In genomic region chr9:20652260-20652658, GRCm38 (mm10) we compare ENCODE assay signal across 8 mouse cellular contexts. TPM values are rescaled to one million over a fixed set of nuclear protein-coding genes. Genes with fewer than 3 reads are reported as not detected.
DNase-seq lines count a peak whose midpoint lies in the region; ATAC-seq and TF ChIP-seq lines count a peak whose summit lies in the region.

No protein-coding gene starts in this region.

- H3K4me1 ChIP-seq in kidney, embryonic 14.5 days (ENCODE audit: control insufficient read depth, insufficient read depth, low read length) = peaks cover 18% of the 10 kb centered on the region
- peaks cover 10% of the 10 kb centered on the region; the same call in 1 of the 2 replicates for H3K4me1 ChIP-seq in bone marrow macrophage, adult 2 months (ENCODE audit: control insufficient read depth, insufficient read depth, low read length)
- H3K4me1 ChIP-seq in hindbrain, embryonic 14.5 days (replicated peaks; ENCODE audit: control insufficient read depth, insufficient read depth, low read length) = peaks cover 21% of the 10 kb centered on the region
- peaks cover 17% of the 10 kb centered on the region for H3K4me1 ChIP-seq in midbrain, embryonic 14.5 days (ENCODE audit: control insufficient read depth, insufficient read depth, low read length)

- TF ChIP-seq POLR2A in bone marrow macrophage, adult 2 months (IDR thresholded peaks at IDR 0.05; ENCODE audit: borderline replicate concordance, low read depth, low read length) = no peak

- under 1% methylated on average over 25 of the region's 25 CpGs for WGBS in kidney, embryonic 14.5 days
- under 1% methylated on average over 25 of the region's 25 CpGs for WGBS in hindbrain, embryonic 14.5 days
- WGBS in midbrain, embryonic 14.5 days = 0% methylated on average over 25 of the region's 25 CpGs

- H3K36me3 ChIP-seq in kidney, embryonic 14.5 days (ENCODE audit: control insufficient read depth, insufficient read depth, low read length) = peaks cover 48% of the 10 kb centered on the region
- peaks cover 47% of the 10 kb centered on the region for H3K36me3 ChIP-seq in hindbrain, embryonic 14.5 days (replicated peaks; ENCODE audit: control insufficient read depth, insufficient read depth)
- peaks cover 59% of the 10 kb centered on the region for H3K36me3 ChIP-seq in midbrain, embryonic 14.5 days (ENCODE audit: control insufficient read depth, insufficient read depth, low read length)

- no peaks in the 10 kb centered on the region for H3K9me3 ChIP-seq in kidney, embryonic 14.5 days (ENCODE audit: control insufficient read depth, low read length)
- H3K9me3 ChIP-seq in hindbrain, embryonic 14.5 days (ENCODE audit: control insufficient read depth, low read length) = no peaks in the 10 kb centered on the region
- H3K9me3 ChIP-seq in midbrain, embryonic 14.5 days (ENCODE audit: control insufficient read depth, low read length) = no peaks in the 10 kb centered on the region

- no peak overlapping the region for H3K27ac ChIP-seq in kidney, embryonic 14.5 days (ENCODE audit: low read depth, low read length)
- H3K27ac ChIP-seq in bone marrow macrophage, adult 2 months (ENCODE audit: insufficient read depth, low read depth, low read length) = peak overlapping the region; percentile 4; the same call in 1 of the 2 replicates
- peak overlapping the region; percentile 69; the same call in 1 of the 2 replicates for H3K27ac ChIP-seq in hindbrain, embryonic 14.5 days
- no peak overlapping the region; the same call in 1 of the 2 replicates for H3K27ac ChIP-seq in midbrain, embryonic 14.5 days (replicated peaks; ENCODE audit: low read depth, low read length)

- peak overlapping the region; percentile 53 for H3K4me2 ChIP-seq in kidney, embryonic 14.5 days (replicated peaks; ENCODE audit: low read depth, low read length)
- peak overlapping the region; percentile 76 for H3K4me2 ChIP-seq in hindbrain, embryonic 14.5 days (replicated peaks)
- H3K4me2 ChIP-seq in midbrain, embryonic 14.5 days (ENCODE audit: low read length) = peak overlapping the region; percentile 75

- peak overlapping the region; percentile 75 for H3K4me3 ChIP-seq in kidney, embryonic 14.5 days (ENCODE audit: low read length)
- H3K4me3 ChIP-seq in bone marrow macrophage, adult 2 months (ENCODE audit: insufficient read depth, low read length) = peak overlapping the region; percentile 99
- H3K4me3 ChIP-seq in hindbrain, embryonic 14.5 days (replicated peaks; ENCODE audit: low read length) = peak overlapping the region; percentile 97
- peak overlapping the region; percentile 96 for H3K4me3 ChIP-seq in midbrain, embryonic 14.5 days (replicated peaks; ENCODE audit: low read depth, low read length)

- peak; percentile 33 for ATAC-seq in kidney, embryonic 14.5 days (ENCODE audit: low FRiP score, low TSS enrichment)
- ATAC-seq in hindbrain, embryonic 14.5 days (ENCODE audit: low FRiP score) = no peak; the same call in 1 of the 2 replicates
- ATAC-seq in midbrain, embryonic 14.5 days (ENCODE audit: low FRiP score, low TSS enrichment) = peak; percentile 11; the same call in 1 of the 2 replicates
- no peak for ATAC-seq in inflammation-experienced regulatory T-cells, adult 6 months

- H3K27me3 ChIP-seq in kidney, embryonic 14.5 days (ENCODE audit: control insufficient read depth, insufficient read depth, low read length) = no peaks in the 10 kb centered on the region
- no peaks in the 10 kb centered on the region for H3K27me3 ChIP-seq in hindbrain, embryonic 14.5 days (ENCODE audit: control insufficient read depth, insufficient read depth, low read length)
- H3K27me3 ChIP-seq in midbrain, embryonic 14.5 days (ENCODE audit: control insufficient read depth, insufficient read depth, low read length) = no peaks in the 10 kb centered on the region

- DNase-seq in kidney, postnatal 4 days = no peak
- no peak for DNase-seq in hindbrain, embryonic 14.5 days (ENCODE audit: low spot score)
- no peak for DNase-seq in midbrain, embryonic 14.5 days
- no peak for DNase-seq in kidney, postnatal 14 days
- DNase-seq in lung, postnatal 25 days (ENCODE audit: low spot score) = no peak

- no peak for TF ChIP-seq CTCF in bone marrow macrophage, adult 2 months (IDR thresholded peaks at IDR 0.05; ENCODE audit: low read depth, low read length)

- H3K9ac ChIP-seq in kidney, embryonic 14.5 days (ENCODE audit: low read depth, low read length) = peak overlapping the region; percentile 92
- peak overlapping the region; percentile 87 for H3K9ac ChIP-seq in hindbrain, embryonic 14.5 days
- peak overlapping the region; percentile 73 for H3K9ac ChIP-seq in midbrain, embryonic 14.5 days (replicated peaks; ENCODE audit: low read length)

RNA-seq across cellular contexts. Expression of gene Pin1, which starts 0.4 kb away (rescaled TPM):
- 57.9 and 70.0 TPM in 2 replicates for polyA plus RNA-seq in kidney, embryonic 14.5 days (2014; fragmentation: Nextera tagmentation; extraction: Ambion mirVana)
- polyA plus RNA-seq in bone marrow macrophage, adult 2 months (2012; ENCODE audit: insufficient read depth, insufficient read length, missing spikeins) = 11.4 and 11.5 TPM in 2 replicates
- 64.5 and 64.6 TPM in 2 replicates for polyA plus RNA-seq in hindbrain, embryonic 14.5 days (2014; fragmentation: Nextera tagmentation; extraction: Ambion mirVana)
- polyA plus RNA-seq in midbrain, embryonic 14.5 days (2014; fragmentation: Nextera tagmentation; extraction: Ambion mirVana) = 56.7 and 68.6 TPM in 2 replicates
- 10 to 100 TPM; 23.0 to 29.3 (median 23.6) TPM for polyA plus RNA-seq in inflammation-experienced regulatory T-cells, adult 6 months (2017; shearing (Covaris generic))

RNA-seq across cellular contexts. Expression of gene Fbxl12, which starts 7.7 kb away (rescaled TPM):
- polyA plus RNA-seq in kidney, embryonic 14.5 days (2014; fragmentation: Nextera tagmentation; extraction: Ambion mirVana) = 14.6 and 16.8 TPM in 2 replicates
- 15.7 and 16.7 TPM in 2 replicates for polyA plus RNA-seq in bone marrow macrophage, adult 2 months (2012; ENCODE audit: insufficient read depth, insufficient read length, missing spikeins)
- 10.2 and 10.5 TPM in 2 replicates for polyA plus RNA-seq in hindbrain, embryonic 14.5 days (2014; fragmentation: Nextera tagmentation; extraction: Ambion mirVana)
- polyA plus RNA-seq in midbrain, embryonic 14.5 days (2014; fragmentation: Nextera tagmentation; extraction: Ambion mirVana) = 12.1 and 20.8 TPM in 2 replicates
- 10 to 100 TPM; 21.7 to 59.5 (median 54.3) TPM for polyA plus RNA-seq in inflammation-experienced regulatory T-cells, adult 6 months (2017; shearing (Covaris generic))

RNA-seq across cellular contexts. Expression of gene Ubl5, which starts 9.6 kb away (rescaled TPM):
- polyA plus RNA-seq in kidney, embryonic 14.5 days (2014; fragmentation: Nextera tagmentation; extraction: Ambion mirVana) = 375 and 531 TPM in 2 replicates
- polyA plus RNA-seq in bone marrow macrophage, adult 2 months (2012; ENCODE audit: insufficient read depth, insufficient read length, missing spikeins) = 309 and 316 TPM in 2 replicates
- 414 and 480 TPM in 2 replicates for polyA plus RNA-seq in hindbrain, embryonic 14.5 days (2014; fragmentation: Nextera tagmentation; extraction: Ambion mirVana)
- 444 and 552 TPM in 2 replicates for polyA plus RNA-seq in midbrain, embryonic 14.5 days (2014; fragmentation: Nextera tagmentation; extraction: Ambion mirVana)
- polyA plus RNA-seq in inflammation-experienced regulatory T-cells, adult 6 months (2017; shearing (Covaris generic)) = 100 to 1,000 TPM; 323 to 416 (median 337) TPM

Comparison
In these comparisons a context has a peak if more than half of its experiments do, and no peak if none do; other contexts are left out.
1. ATAC-seq: peak in kidney, embryonic 14.5 days (single experiment) and midbrain, embryonic 14.5 days (single experiment); none in hindbrain, embryonic 14.5 days (single experiment) and inflammation-experienced regulatory T-cells, adult 6 months (single experiment).
2. H3K27ac ChIP-seq: peak in bone marrow macrophage, adult 2 months (single experiment) and hindbrain, embryonic 14.5 days (single experiment); none in kidney, embryonic 14.5 days (single experiment) and midbrain, embryonic 14.5 days (single experiment).
3. Peak in every context shown above with its lines, with median percentiles within 50 percentile points of each other: H3K4me2 ChIP-seq, H3K4me3 ChIP-seq and H3K9ac ChIP-seq.